Mouse (Mus musculus) testis, adult 2 months (tissue): Measurements from ENCODE around the gene Tomm40.

ENCODE experiments used
- CTCF ChIP-seq: fragments of 200-500 bp; IDR thresholded peaks from 2 replicates; pipeline ENCODE4 v1.5.1; 2012; ENCODE audit warnings: low read depth, mild to moderate bottlenecking, inconsistent platforms, low read length, moderate library complexity; ENCODE audit not compliant: control insufficient read depth, insufficient read depth, insufficient replicate concordance
- POLR2A ChIP-seq: fragments of 200-500 bp; IDR thresholded peaks from 2 replicates; pipeline ENCODE4 v1.6.1; 2012; ENCODE audit warnings: low read depth, mild to moderate bottlenecking, inconsistent platforms, low read length, moderate library complexity; ENCODE audit not compliant: control insufficient read depth

DNA sequence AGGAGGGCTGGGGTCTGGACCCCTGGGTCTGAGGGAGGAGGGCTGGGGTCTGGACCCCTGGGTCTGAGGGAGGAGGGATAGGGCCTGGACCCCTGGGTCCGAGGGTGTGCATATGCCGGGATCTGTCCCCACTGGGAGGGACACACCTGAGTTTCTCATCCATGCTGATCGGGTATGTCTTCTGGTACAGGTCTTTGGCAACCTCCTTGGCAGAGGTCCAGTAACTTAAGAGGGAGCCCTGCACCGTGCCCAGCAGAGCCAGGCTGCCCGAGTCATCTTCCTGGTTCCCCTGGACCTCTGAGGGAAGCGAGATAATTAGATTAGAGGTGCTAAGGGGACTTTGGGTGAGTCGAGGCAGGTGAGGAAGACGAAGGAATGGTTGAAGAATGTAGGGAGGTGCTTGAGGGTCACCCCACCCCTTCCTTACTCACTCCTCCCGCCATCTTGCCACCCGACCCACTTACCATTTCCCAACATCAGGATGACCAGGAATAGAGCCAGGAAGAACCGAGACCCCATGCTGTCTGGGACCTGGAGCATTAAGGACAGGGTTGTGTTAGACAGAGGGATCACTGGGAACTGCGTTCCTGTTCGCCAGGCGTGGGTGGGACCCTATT lies 42.0 kb downstream of the Tomm40 start:
- no peak for TF ChIP-seq POLR2A
- no peak for TF ChIP-seq CTCF
